Mouse (Mus musculus) forebrain, postnatal 0 days (tissue): ENCODE results near the gene BC048403. TPM values are rescaled to one million over a fixed set of nuclear protein-coding genes. Genes with fewer than 3 reads are reported as not detected.

Source experiments
- ATAC-seq: fragments of 200-750 bp; cut with Nextera tagmentation; 2 replicates; pipeline ENCODE4 v1.8.0; 2017; ENCODE audit warnings: mild to moderate bottlenecking, moderate library complexity
- DNase-seq: peaks from one replicate; pipeline ENCODE4 v3.0.0-alpha.2; 2015
- H3K27ac ChIP-seq: fragments of 300-500 bp; sonication (generic); 2 replicates; pipeline ENCODE4 v1.5.1; 2014; ENCODE audit warnings: low read depth, mild to moderate bottlenecking, antibody characterized with exemption, low read length, moderate library complexity, mixed read lengths
- H3K27me3 ChIP-seq: fragments of 300-500 bp; sonication (generic); 2 replicates; pipeline ENCODE4 v1.6.1; 2014; ENCODE audit warnings: mild to moderate bottlenecking, low read length, mixed read lengths; ENCODE audit not compliant: insufficient read depth
- H3K36me3 ChIP-seq: fragments of 300-500 bp; sonication (generic); 2 replicates; pipeline ENCODE4 v1.6.1; 2014; ENCODE audit warnings: mild to moderate bottlenecking, moderate library complexity; ENCODE audit not compliant: insufficient read depth
- H3K4me1 ChIP-seq: fragments of 300-500 bp; sonication (generic); 2 replicates; pipeline ENCODE4 v1.6.1; 2014; ENCODE audit warnings: antibody characterized with exemption; ENCODE audit not compliant: insufficient read depth
- H3K4me2 ChIP-seq: fragments of 300-500 bp; sonication (generic); 2 replicates; pipeline ENCODE4 v1.6.1; 2014; ENCODE audit warnings: low read depth, mild to moderate bottlenecking, moderate library complexity
- H3K4me3 ChIP-seq: fragments of 300-500 bp; sonication (generic); 2 replicates; pipeline ENCODE4 v1.5.1; 2014; ENCODE audit warnings: low read depth, low read length, mixed read lengths
- H3K9ac ChIP-seq: fragments of 300-500 bp; sonication (generic); 2 replicates; pipeline ENCODE4 v1.6.1; 2014; ENCODE audit warnings: mild to moderate bottlenecking
- H3K9me3 ChIP-seq: fragments of 300-500 bp; sonication (generic); 2 replicates; pipeline ENCODE4 v1.6.1; 2016; ENCODE audit warnings: low read length
- CTCF ChIP-seq: sonication (generic); IDR thresholded peaks from 2 replicates; pipeline ENCODE4 v1.5.1; 2016; ENCODE audit warnings: antibody characterized with exemption, control low read depth, low read depth
- WGBS: fragments of 180-500 bp; shearing (Covaris S2); extraction: QIAGEN DNeasy Blood & Tissue Kit; methylation state at CpG from one replicate; pipeline ENCODE4 v1.1.7; 2014; 5-methylcytosine and 5-hydroxymethylcytosine counted together
- polyA plus RNA-seq: library from polyadenylated mRNA; unstranded; fragments of >200 nt; fragmentation: Nextera tagmentation; extraction: Ambion mirVana; gene quantifications from 2 replicates; pipeline ENCODE4 v1.2.1, GENCODE M21; 2015
- total RNA-seq: library from RNA; depleted of rRNA; stranded (reverse); fragments of >200 nt; gene quantifications from 2 replicates; pipeline ENCODE4 v1.2.3, GENCODE M21; 2014; rRNA removed

Gene BC048403
- total and polyA plus RNA-seq, 2 experiments from 2014 or later = 2.3 to 4.0 TPM

GRCm38 (mm10) chr10:121792661-121793060, 52.9 kb downstream of the BC048403 start:
- no peak for ATAC-seq

GRCm38 (mm10) chr10:121794486-121794885, 54.7 kb downstream of the BC048403 start:
- no peak for DNase-seq
- no peaks in the 10 kb centered on the region for H3K4me1 ChIP-seq
- TF ChIP-seq CTCF = no peak
- ATAC-seq = no peak
- no peak overlapping the region for H3K27ac ChIP-seq
- no peak overlapping the region for H3K4me2 ChIP-seq
- H3K27me3 ChIP-seq = no peaks in the 10 kb centered on the region
- no peak overlapping the region for H3K4me3 ChIP-seq
- H3K9me3 ChIP-seq = no peaks in the 10 kb centered on the region
- 92% methylated on average over 12 of the region's 12 CpGs for WGBS
- no peak overlapping the region for H3K9ac ChIP-seq
- peaks cover 26% of the 10 kb centered on the region for H3K36me3 ChIP-seq

More at GRCm38 (mm10) chr10:121792661-121793060, 52.9 kb downstream of the BC048403 start:
- H3K9ac ChIP-seq = no peak overlapping the region
- peaks cover 28% of the 10 kb centered on the region for H3K36me3 ChIP-seq
- H3K27me3 ChIP-seq = no peaks in the 10 kb centered on the region
- no peak overlapping the region for H3K27ac ChIP-seq
- WGBS = 88% methylated on average over 17 of the region's 17 CpGs
- H3K4me3 ChIP-seq = no peak overlapping the region
- no peak for TF ChIP-seq CTCF
- H3K4me2 ChIP-seq = no peak overlapping the region
- no peaks in the 10 kb centered on the region for H3K4me1 ChIP-seq
- no peaks in the 10 kb centered on the region for H3K9me3 ChIP-seq
- no peak for DNase-seq

GRCm38 (mm10) chr10:121796027-121796802, 56.5 kb downstream of the BC048403 start:
- no peaks in the 10 kb centered on the region for H3K27me3 ChIP-seq
- ATAC-seq = no peak
- no peak overlapping the region for H3K4me3 ChIP-seq
- no peak overlapping the region for H3K27ac ChIP-seq
- DNase-seq = no peak
- TF ChIP-seq CTCF = no peak
- H3K9me3 ChIP-seq = no peaks in the 10 kb centered on the region
- no peak overlapping the region for H3K4me2 ChIP-seq
- 75% methylated on average over 8 of the region's 8 CpGs for WGBS
- H3K36me3 ChIP-seq = peaks cover 35% of the 10 kb centered on the region
- H3K9ac ChIP-seq = no peak overlapping the region
- H3K4me1 ChIP-seq = no peaks in the 10 kb centered on the region

- H3K36me3 ChIP-seq = peaks cover 42% of the 10 kb centered on the region
These were observed 60.3 kb downstream of the BC048403 start for GRCm38 (mm10) chr10:121800041-121800440.

More at GRCm38 (mm10) chr10:121800041-121800440, 60.3 kb downstream of the BC048403 start:
- TF ChIP-seq CTCF = no peak
- no peaks in the 10 kb centered on the region for H3K27me3 ChIP-seq
- ATAC-seq (no peak), DNase-seq (no peak)
- H3K4me2 ChIP-seq = no peak overlapping the region
- no peaks in the 10 kb centered on the region for H3K9me3 ChIP-seq
- no peak overlapping the region for H3K27ac ChIP-seq
- H3K4me3 ChIP-seq = no peak overlapping the region
- H3K9ac ChIP-seq = no peak overlapping the region
- no peaks in the 10 kb centered on the region for H3K4me1 ChIP-seq
- WGBS = 95% methylated on average over 13 of the region's 13 CpGs

Other genes starting within 250 kb of the BC048403 start
- gene Tbk1, start 153.2 kb upstream of the BC048403 start, total RNA-seq = 30.9 and 34.2 TPM in 2 replicates
- 17.5 and 23.7 TPM in 2 replicates for gene Tbk1, start 153.2 kb upstream of the BC048403 start, polyA plus RNA-seq
- gene Xpot, start 113.6 kb upstream of the BC048403 start, total RNA-seq = 75.1 and 92.7 TPM in 2 replicates
- 23.5 and 28.1 TPM in 2 replicates for gene Xpot, start 113.6 kb upstream of the BC048403 start, polyA plus RNA-seq
- gene D930020B18Rik, start 98.3 kb upstream of the BC048403 start, total RNA-seq = 0.62 and 0.90 TPM in 2 replicates
- 0.21 and 0.31 TPM in 2 replicates for gene D930020B18Rik, start 98.3 kb upstream of the BC048403 start, polyA plus RNA-seq